Mouse (Mus musculus): ENCODE results near the gene Trmt1. TPM values are rescaled to one million over a fixed set of nuclear protein-coding genes. Genes with fewer than 3 reads are reported as not detected.

Gene Trmt1
- polyA plus RNA-seq (2015; fragmentation: Nextera tagmentation; extraction: Ambion mirVana) = 70.8 and 72.7 TPM in 2 replicates

DNA sequence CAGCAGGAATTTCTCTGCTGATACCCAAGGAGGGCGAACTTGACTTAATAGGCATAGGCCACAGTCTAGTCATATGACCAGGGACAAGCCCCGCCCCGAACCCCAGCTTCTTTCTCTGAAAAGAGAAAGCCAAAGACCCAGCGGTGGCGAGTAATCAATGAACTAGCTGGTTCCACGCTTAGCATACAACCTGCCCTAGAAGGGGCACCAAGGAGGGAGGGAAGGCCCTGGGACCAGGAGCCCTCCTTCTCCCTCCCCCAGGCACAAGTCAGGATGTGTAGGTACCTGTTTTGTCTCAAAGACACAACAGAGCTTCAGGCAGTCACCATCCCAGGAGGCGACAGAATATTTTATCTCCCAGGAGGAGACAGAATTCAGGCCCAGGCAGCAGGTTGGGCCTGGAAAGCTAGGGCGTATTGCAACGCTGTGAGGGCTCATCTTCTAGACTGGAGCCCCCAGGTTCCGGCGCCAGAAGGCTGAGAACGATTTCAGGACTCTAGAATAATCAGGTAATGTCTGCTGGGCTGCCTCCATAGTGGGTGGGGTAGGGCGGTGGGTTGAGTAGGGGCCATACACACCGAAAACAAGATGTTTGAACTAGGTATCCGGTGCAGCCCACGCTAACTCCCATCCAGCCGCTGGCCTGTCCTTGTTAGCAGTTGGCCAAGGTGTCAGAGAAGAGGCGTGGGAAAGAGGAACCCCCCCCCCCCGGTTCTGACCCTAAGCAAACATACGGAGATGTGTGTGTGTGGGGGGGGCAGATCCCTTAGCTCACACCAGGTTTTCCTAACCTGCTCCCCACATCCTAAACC, at the start of gene Trmt1:
Gene Trmt1, plus strand, starts transcription at position 117 of the 812 bp plus-strand sequence.
- Histone ChIP-seq H3K27ac (peak within 1 kb of the TSS; percentile 94), H3K4me2 (replicated peaks) (peak within 1 kb of the TSS; percentile 90), H3K9ac (peak within 1 kb of the TSS; percentile 100), H3K4me3 (peak within 1 kb of the TSS; percentile 100), H3K9me3 (no peaks in the 10 kb centered on the region), H3K36me3 (peaks cover 27% of the 10 kb centered on the region), H3K27me3 (no peaks in the 10 kb centered on the region), H3K4me1 (peaks cover 45% of the 10 kb centered on the region)
- WGBS = 11% methylated on average over 20 of the region's 20 CpGs
- ATAC-seq (ENCODE audit: low FRiP score, low read depth) = no peak

DNA sequence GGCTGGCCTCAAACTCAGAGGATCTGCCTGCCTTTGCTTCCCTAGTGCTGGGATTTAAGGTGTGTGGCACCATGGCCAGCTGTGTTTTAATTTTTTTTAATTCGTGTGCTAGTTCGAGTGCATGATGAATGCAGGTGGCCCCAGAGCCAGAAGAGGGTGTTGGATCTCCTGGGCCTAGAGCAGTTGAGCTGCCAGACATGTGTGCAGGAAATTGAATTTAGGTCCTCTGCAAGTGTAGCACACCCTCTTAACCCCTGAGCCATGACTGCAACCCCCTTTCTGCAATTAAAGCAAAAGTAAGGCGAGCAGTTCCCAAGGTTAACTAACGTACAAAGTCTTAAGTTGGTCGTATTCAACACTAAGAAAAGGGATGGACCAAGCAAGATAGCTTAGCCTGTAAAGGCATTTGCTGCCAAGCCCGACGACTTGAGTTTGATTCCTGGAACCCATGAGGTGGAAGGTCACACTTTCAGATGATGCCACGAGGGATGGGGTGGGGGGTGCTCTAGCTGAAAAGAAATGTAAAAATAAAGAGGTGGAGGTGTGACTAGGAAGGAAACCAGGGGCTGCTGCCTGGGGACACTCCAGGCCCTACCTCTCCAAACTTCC, 48.1 kb upstream of the Trmt1 start:
- Histone ChIP-seq H3K27ac (peak overlapping the region; percentile 95), H3K4me3 (peak overlapping the region; percentile 56), H3K36me3 (no peaks in the 10 kb centered on the region), H3K9me3 (no peaks in the 10 kb centered on the region), H3K9ac (peak overlapping the region; percentile 84), H3K27me3 (no peaks in the 10 kb centered on the region), H3K4me2 (replicated peaks) (peak overlapping the region; percentile 85), H3K4me1 (peaks cover 57% of the 10 kb centered on the region)
- ATAC-seq (ENCODE audit: low FRiP score, low read depth) = no peak
- 17% methylated on average over 8 of the region's 8 CpGs for WGBS

DNA sequence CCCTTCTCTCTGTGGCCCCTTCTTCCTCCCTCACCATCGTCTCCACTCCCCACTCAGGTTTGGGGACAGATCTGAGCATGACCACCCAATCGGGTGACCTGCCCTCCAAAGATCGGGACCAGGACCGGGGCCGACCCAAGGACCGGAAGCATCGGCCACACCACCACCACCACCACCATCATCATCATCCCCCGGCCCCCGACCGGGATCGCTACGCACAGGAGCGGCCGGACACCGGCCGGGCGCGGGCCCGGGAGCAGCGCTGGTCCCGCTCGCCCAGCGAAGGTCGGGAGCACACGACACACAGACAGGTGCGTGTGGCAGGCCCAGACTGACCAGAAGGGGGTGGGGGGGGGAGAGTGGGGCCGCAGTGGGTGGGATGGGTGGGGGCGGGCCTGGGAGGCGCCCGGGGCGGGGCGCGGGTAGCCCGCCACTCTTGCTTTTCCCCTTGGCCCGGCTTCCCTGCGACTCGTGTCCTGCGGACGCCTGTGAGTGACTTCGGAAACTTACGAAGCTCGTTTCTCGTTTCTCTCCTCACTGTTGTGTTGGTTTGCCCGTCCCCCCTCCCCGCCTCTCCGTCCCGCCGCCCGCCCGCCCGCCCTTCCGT, 47.4 kb upstream of the Trmt1 start:
- no peaks in the 10 kb centered on the region for H3K36me3 ChIP-seq
- H3K27me3 ChIP-seq = no peaks in the 10 kb centered on the region
- H3K4me3 ChIP-seq = peak overlapping the region; percentile 56
- H3K27ac ChIP-seq = peak overlapping the region; percentile 95
- H3K4me1 ChIP-seq = peaks cover 56% of the 10 kb centered on the region
- no peaks in the 10 kb centered on the region for H3K9me3 ChIP-seq
- ATAC-seq (ENCODE audit: low FRiP score, low read depth) = peak; percentile 24
- peak overlapping the region; percentile 85 for H3K4me2 ChIP-seq (replicated peaks)
- under 1% methylated on average over 40 of the region's 52 CpGs for WGBS
- H3K9ac ChIP-seq = peak overlapping the region; percentile 84

DNA sequence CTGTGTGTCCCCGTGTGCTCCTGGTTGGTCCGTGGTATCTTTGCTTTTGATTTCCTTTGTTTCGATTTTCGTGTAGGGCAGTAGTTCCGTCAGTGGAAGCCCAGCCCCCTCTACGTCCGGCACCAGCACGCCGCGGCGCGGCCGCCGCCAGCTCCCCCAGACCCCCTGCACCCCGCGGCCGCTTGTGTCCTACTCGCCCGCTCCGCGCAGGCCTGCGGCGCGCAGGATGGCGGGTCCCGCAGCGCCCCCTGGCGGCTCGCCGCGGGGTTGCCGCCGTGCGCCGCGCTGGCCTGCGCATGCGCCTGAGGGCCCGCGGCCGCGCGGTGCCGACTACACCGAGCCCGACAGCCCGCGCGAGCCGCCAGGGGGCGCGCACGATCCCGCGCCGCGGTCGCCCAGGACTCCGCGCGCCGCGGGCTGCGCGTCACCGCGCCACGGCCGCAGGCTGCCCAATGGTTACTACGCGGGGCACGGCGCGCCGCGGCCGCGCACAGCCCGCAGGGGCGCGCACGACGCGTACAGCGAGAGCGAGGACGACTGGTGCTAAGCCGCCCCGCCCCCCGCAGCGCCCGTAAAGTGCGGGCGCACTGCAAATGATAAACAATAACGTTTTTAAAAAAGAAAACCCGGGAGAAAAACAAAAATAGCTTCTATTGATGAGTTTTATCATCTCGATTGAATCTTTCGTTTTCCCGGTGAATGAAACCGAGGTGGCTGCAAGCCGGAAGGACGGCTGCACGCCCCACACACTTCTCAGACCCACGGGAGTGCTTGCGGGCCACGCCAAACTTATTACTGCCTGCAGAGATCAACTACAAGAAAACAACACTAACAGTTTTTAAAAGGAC, 46.7 kb upstream of the Trmt1 start:
- Histone ChIP-seq H3K36me3 (no peaks in the 10 kb centered on the region), H3K27me3 (no peaks in the 10 kb centered on the region), H3K9me3 (no peaks in the 10 kb centered on the region), H3K9ac (peak overlapping the region; percentile 84), H3K27ac (peak overlapping the region; percentile 95), H3K4me3 (peak overlapping the region; percentile 56), H3K4me1 (peaks cover 49% of the 10 kb centered on the region), H3K4me2 (replicated peaks) (peak overlapping the region; percentile 85)
- WGBS = under 1% methylated on average over 96 of the region's 106 CpGs
- ATAC-seq (ENCODE audit: low FRiP score, low read depth) = peak; percentile 91

DNA sequence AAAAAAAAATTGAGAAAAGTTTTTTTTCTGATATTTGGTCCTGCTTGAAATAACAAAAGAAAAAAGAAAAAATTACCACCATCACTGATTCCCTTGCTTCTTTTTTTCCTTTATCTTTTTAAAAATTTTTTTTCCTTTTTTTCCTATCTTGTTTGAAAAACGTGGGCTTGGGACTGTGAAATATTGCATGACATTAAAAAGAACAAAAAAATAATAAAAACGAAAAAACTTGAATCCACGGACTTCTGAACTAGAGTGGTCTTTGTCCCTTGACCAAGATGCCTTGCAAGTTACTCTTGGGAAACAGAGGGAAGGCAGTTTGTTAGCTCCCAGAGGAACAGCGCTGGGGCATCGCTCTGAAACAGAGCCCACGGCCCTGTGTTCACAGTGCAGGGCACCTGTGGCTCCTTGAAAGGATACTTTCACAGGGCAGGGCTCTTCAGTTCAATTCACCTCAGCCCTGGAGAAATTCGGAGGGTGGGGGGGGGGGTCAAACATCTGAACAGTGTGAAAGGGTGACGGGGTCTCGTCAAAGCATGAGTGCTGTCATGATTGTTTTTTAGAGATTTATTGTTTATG, 46.0 kb upstream of the Trmt1 start:
- no peak for ATAC-seq (ENCODE audit: low FRiP score, low read depth)
- Histone ChIP-seq H3K27me3 (no peaks in the 10 kb centered on the region), H3K27ac (peak overlapping the region; percentile 39; the same call in 1 of the 2 replicates), H3K4me2 (replicated peaks) (peak overlapping the region; percentile 85), H3K4me1 (peaks cover 42% of the 10 kb centered on the region), H3K4me3 (peak overlapping the region; percentile 56), H3K9me3 (no peaks in the 10 kb centered on the region), H3K9ac (peak overlapping the region; percentile 56; the same call in 1 of the 2 replicates), H3K36me3 (no peaks in the 10 kb centered on the region)
- WGBS = 22% methylated on average over 9 of the region's 9 CpGs

DNA sequence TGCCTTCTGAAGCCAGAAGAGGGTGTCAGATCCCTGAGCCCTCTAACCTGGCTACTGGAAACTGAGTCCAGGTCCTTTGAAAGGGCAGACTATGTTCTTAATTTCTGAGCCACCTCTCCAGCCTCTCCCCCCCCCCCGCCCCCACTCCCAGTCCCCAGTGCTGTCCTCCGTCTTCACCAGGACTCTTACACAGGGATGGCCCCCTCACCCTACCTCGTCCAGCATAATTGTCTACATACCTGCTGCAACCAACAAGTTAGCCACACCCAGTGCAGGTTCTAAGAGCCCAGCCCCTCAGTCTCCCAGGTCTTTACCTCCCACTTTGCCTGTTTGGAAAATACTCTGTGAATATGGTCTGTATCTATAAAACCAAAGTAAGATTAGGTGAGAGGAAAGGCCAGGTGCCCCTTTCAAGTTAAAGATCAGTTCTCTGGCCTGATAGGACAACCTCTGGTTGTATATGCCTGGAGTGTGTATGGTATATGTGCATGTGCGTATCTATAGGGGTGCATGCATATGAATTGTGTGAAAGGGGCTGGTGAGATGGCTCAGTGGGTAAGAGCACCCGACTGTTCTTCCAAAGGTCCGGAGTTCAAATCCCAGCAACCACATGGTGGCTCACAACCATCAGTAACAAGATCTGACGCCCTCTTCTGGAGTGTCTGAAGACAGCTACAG, 45.4 kb upstream of the Trmt1 start:
- no peaks in the 10 kb centered on the region for H3K36me3 ChIP-seq
- H3K9ac ChIP-seq = no peak overlapping the region
- WGBS = 71% methylated on average over 7 of the region's 7 CpGs
- no peaks in the 10 kb centered on the region for H3K27me3 ChIP-seq
- ATAC-seq (ENCODE audit: low FRiP score, low read depth) = no peak
- H3K4me1 ChIP-seq = peaks cover 35% of the 10 kb centered on the region
- no peak overlapping the region for H3K4me3 ChIP-seq
- H3K27ac ChIP-seq = no peak overlapping the region; the same call in 1 of the 2 replicates
- peak overlapping the region; percentile 53; the same call in 1 of the 2 replicates for H3K4me2 ChIP-seq (replicated peaks)
- no peaks in the 10 kb centered on the region for H3K9me3 ChIP-seq

DNA sequence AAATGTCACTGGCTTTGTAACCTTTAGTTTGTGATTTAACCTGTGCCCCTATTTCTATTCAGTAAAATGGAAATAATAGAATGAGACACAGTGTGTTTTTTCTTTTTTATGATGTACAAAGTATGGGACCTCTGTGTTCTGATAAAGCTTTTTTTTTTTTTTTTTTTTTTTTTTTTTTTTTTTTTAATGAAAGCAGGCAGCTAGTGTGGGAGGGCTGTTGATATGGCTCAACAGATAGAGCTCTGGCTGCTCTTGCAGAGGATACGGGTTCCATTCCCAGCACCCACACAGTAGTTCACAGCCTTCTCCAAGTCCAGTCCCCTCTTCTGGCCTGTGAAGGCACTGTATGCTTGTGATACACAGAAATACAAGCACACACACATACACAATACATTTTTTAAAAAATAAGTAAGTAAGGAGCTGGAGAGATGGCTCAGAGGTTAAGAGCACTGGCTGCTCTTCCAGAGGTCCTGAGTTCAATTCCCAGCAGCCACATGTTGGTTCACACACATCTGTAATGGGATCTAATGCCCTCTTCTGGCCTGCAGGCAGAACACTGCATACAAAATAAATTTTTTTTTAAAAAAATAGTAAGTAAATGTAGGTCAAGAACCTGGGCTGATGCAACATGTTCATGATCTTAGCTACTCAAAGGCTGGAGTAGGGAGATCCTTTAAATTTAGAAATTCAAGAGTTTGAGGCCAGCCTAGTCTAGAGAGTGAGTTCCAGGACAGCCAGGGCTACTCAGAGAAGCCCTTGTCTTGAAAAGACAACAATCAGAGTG, 44.3 kb upstream of the Trmt1 start:
- Histone ChIP-seq H3K4me1 (peaks cover 29% of the 10 kb centered on the region), H3K9me3 (no peaks in the 10 kb centered on the region)

DNA sequence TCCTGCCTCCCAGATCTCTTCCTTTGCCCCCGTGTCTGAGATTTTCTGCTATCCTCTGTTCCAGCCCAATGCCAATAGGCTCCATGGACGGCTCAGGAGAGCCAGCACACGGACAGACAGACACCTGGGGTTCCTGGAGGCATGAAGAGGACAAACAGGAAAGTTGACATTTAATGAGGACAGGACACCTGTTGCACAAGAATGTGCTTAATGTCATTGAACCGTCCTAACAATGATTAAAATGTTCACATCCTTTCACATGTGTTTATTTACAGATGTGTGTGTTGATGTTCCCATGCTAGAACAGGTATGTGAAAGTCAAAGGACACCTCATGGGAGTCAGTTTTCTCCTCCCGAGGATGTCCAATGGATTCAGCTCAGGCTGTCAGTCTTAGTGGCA, 43.1 kb upstream of the Trmt1 start:
- WGBS = 66% methylated on average over 5 of the region's 5 CpGs
- Histone ChIP-seq H3K9ac (no peak overlapping the region), H3K4me3 (no peak overlapping the region), H3K27ac (no peak overlapping the region), H3K27me3 (no peaks in the 10 kb centered on the region), H3K4me1 (peaks cover 29% of the 10 kb centered on the region), H3K36me3 (no peaks in the 10 kb centered on the region), H3K9me3 (no peaks in the 10 kb centered on the region), H3K4me2 (replicated peaks) (no peak overlapping the region)
- ATAC-seq (ENCODE audit: low FRiP score, low read depth) = no peak

More for the DNA sequence above, 44.3 kb upstream of the Trmt1 start:
- H3K4me2 ChIP-seq (replicated peaks) = no peak overlapping the region
- H3K9ac ChIP-seq = no peak overlapping the region
- H3K4me3 ChIP-seq = no peak overlapping the region
- no peak for ATAC-seq (ENCODE audit: low FRiP score, low read depth)
- 85% methylated on average over 1 of the region's 1 CpGs for WGBS
- no peaks in the 10 kb centered on the region for H3K36me3 ChIP-seq
- H3K27ac ChIP-seq = no peak overlapping the region
- no peaks in the 10 kb centered on the region for H3K27me3 ChIP-seq

DNA sequence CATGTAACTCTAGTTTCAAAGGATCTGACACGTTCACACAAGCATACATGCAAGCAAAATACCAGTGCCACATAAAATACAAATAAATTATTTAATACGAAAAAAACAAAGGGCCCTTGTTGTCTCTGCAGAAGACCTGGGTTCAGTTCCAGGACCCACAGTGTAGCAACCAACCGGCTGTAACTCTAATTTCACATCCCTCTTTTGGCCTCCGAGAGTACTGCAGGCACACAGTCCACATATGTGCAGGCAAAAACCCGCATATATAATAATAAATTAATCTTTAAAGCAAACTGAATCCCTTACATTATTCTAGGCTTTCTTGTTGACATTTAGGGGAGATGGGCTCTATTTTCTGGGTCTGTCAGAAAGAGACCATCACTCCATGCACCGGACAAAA, 39.3 kb upstream of the Trmt1 start:
- H3K4me1 ChIP-seq = peaks cover 31% of the 10 kb centered on the region
- H3K27ac ChIP-seq = peak overlapping the region; percentile 70
- H3K4me3 ChIP-seq = no peak overlapping the region
- ATAC-seq (ENCODE audit: low FRiP score, low read depth) = no peak
- H3K36me3 ChIP-seq = no peaks in the 10 kb centered on the region
- no peak overlapping the region for H3K9ac ChIP-seq
- H3K9me3 ChIP-seq = no peaks in the 10 kb centered on the region
- H3K4me2 ChIP-seq (replicated peaks) = peak overlapping the region; percentile 48; the same call in 1 of the 2 replicates
- H3K27me3 ChIP-seq = no peaks in the 10 kb centered on the region
- 51% methylated on average over 6 of the region's 6 CpGs for WGBS

DNA sequence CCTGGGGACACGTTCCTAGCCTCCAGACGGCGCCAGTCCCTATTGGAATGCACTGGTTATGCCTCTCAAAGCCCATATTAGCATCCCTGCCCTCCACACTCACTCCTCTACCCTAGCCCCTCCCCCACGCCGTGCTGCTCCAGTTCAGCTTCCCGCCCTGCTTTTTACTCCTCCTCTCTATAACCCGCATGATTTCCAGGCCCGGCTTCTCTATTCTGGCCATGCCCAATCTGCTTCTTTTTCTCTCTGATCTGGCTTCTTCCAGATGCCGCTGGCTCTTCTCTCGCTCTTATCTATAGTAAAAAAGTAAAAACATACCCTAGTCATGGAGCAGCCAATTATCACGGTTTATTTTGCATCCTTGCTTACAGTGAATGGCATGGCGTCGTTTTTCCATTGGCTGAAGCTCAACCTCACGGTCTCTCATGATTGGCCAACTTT, 38.6 kb upstream of the Trmt1 start:
- no peak for ATAC-seq (ENCODE audit: low FRiP score, low read depth)
- WGBS = 3% methylated on average over 14 of the region's 14 CpGs
- Histone ChIP-seq H3K9ac (no peak overlapping the region), H3K4me3 (peak overlapping the region; percentile 22), H3K4me1 (peaks cover 26% of the 10 kb centered on the region), H3K4me2 (replicated peaks) (peak overlapping the region; percentile 48), H3K27me3 (no peaks in the 10 kb centered on the region), H3K27ac (peak overlapping the region; percentile 70), H3K36me3 (no peaks in the 10 kb centered on the region), H3K9me3 (no peaks in the 10 kb centered on the region)
